Mouse (Mus musculus): Measurements from ENCODE around the gene Casp2.

- TF ChIP-seq CTCF (IDR thresholded peaks at IDR 0.05; ENCODE audit: borderline replicate concordance, insufficient read depth, low read length): no peak
- TF ChIP-seq POLR2A (IDR thresholded peaks at IDR 0.05; ENCODE audit: low read depth, low read length): no peak
These were observed 11.4 kb downstream of the Casp2 start for GRCm38 (mm10) chr6:42276151-42276550.
